Mouse (Mus musculus): ENCODE measurements at regions not wholly inside any gene's neighbourhood (a gene's known extent, or its start where the extent isn't known, plus 50 kb on each side); places are given as distances from the start of the nearest gene placed in this dataset.

DNA sequence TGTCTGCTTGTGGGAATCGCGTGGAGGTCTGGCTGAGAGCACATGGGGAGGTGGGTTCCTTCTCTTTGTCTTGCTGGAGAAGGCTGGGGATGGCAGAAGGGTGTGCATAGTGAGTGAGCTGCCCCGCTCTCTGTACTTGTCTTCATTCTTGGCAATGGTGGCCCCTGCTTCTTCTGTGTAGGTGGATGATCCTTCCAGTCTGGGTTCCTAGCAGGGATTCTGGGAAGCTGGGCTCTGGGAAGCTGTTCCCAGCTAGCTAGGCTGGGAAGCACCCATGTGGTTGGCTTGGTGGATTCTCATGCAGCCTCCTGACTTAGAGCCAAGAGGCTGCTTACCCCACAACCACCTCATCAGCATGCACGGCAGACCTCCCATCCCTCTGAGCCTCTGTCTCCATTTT lies 156.6 kb downstream of the 9530068E07Rik start:
- ATAC-seq (ENCODE audit: low FRiP score, low read depth) = no peak

DNA sequence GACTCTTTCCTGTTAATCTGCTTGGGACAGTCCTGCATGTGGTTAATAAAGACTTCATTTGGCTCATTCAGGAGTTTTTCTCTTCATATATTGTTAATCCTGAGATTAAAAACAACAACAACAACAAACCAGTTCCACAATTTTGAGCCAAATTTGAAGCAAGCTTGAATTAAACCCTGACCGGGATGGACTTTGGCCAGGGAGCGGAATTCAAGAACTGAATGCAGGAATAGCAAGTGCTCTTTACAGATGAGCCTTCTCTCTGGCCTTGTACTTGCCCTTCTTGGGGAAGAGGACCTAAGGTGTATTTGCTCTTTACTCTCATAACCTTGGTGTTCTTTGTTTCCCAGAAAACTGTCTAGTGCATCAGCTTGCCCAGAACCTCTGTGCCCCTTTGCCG lies 161.6 kb downstream of the 9530068E07Rik start:
- H3K9ac ChIP-seq = no peak overlapping the region
- no peak overlapping the region for H3K4me3 ChIP-seq
- 0 out of 2 replicates have a peak, but pooled peaks cover 5% of the 10 kb centered on the region for H3K4me1 ChIP-seq
- H3K27ac ChIP-seq = no peak overlapping the region
- H3K4me2 ChIP-seq (replicated peaks) = no peak overlapping the region
- no peaks in the 10 kb centered on the region for H3K9me3 ChIP-seq
- WGBS = 88% methylated on average over 3 of the region's 3 CpGs
- H3K36me3 ChIP-seq = no peaks in the 10 kb centered on the region
- H3K27me3 ChIP-seq = peaks cover 9% of the 10 kb centered on the region; the same call in 1 of the 2 replicates
- no peak for ATAC-seq (ENCODE audit: low FRiP score, low read depth)

More for the DNA sequence above, 156.6 kb downstream of the 9530068E07Rik start:
- H3K4me2 ChIP-seq (replicated peaks) = no peak overlapping the region
- H3K27ac ChIP-seq = no peak overlapping the region
- 90% methylated on average over 4 of the region's 4 CpGs for WGBS
- no peak overlapping the region for H3K4me3 ChIP-seq
- no peaks in the 10 kb centered on the region for H3K4me1 ChIP-seq
- H3K27me3 ChIP-seq = peaks cover 5% of the 10 kb centered on the region; the same call in 1 of the 2 replicates
- no peak overlapping the region for H3K9ac ChIP-seq
- H3K36me3 ChIP-seq = no peaks in the 10 kb centered on the region
- H3K9me3 ChIP-seq = no peaks in the 10 kb centered on the region

GRCm38 (mm10) chr11:52558782-52559181 lies 162.6 kb downstream of the 9530068E07Rik start:
- Histone ChIP-seq H3K4me2 (replicated peaks) (no peak overlapping the region), H3K27me3 (peaks cover 9% of the 10 kb centered on the region; the same call in 1 of the 2 replicates), H3K4me3 (no peak overlapping the region), H3K9me3 (no peaks in the 10 kb centered on the region), H3K4me1 (0 out of 2 replicates have a peak, but pooled peaks cover 5% of the 10 kb centered on the region), H3K9ac (no peak overlapping the region), H3K27ac (no peak overlapping the region), H3K36me3 (no peaks in the 10 kb centered on the region)
- no peak for ATAC-seq (ENCODE audit: low FRiP score, low read depth)
- 54% methylated on average over 5 of the region's 5 CpGs for WGBS

DNA sequence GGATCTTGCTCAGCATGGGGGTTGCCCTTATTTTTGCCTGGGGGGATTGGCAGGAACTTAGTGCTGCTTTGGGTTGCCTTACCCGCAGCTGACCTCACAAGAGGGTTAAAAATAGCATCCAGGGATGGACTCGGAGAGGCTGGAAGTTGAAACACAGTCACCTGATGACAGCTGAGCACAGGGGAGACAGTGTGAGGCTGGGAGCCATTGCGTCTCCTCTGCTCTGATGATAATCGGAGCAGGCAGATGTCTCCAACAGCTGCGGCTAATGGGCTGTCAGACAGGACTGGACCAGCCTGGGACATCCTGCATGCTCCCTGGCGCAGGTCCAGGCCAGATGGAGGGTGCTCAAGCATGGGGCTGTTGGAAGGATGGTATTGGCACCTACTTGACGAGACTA lies 165.1 kb downstream of the 9530068E07Rik start:
- Histone ChIP-seq H3K4me1 (peaks cover 18% of the 10 kb centered on the region), H3K4me3 (no peak overlapping the region), H3K27ac (no peak overlapping the region), H3K4me2 (replicated peaks) (no peak overlapping the region), H3K9ac (no peak overlapping the region), H3K9me3 (no peaks in the 10 kb centered on the region), H3K36me3 (no peaks in the 10 kb centered on the region), H3K27me3 (peaks cover 9% of the 10 kb centered on the region; the same call in 1 of the 2 replicates)
- ATAC-seq (ENCODE audit: low FRiP score, low read depth) = peak; percentile 36; the same call in 1 of the 2 replicates
- WGBS = 57% methylated on average over 7 of the region's 7 CpGs

DNA sequence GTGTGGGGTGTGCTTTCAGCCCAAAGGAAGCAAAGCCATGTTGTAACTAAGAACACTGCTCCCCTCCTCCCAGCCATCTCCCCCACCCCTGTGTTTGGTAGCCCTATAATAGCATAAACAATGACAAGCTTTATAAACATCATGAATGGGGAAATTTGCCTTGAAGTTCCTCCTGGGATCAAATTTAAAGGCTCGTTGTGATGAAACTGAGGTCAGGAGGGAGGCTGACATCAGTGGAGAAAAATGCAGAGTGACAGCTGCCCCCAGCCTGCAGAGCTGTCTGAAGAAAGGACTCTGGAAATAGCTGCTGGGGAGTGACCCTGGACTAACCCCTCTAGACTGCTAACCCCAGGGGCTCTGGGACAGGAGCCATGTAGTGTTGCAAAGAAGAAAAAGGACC lies 169.2 kb downstream of the 9530068E07Rik start:
- ATAC-seq (ENCODE audit: low FRiP score, low read depth) = peak; percentile 80; the same call in 1 of the 2 replicates
- H3K36me3 ChIP-seq = no peaks in the 10 kb centered on the region
- H3K4me3 ChIP-seq = no peak overlapping the region
- no peak overlapping the region for H3K27ac ChIP-seq
- WGBS = 3% methylated on average over 1 of the region's 1 CpGs
- H3K4me2 ChIP-seq (replicated peaks) = no peak overlapping the region
- peaks cover 3% of the 10 kb centered on the region for H3K27me3 ChIP-seq
- peaks cover 42% of the 10 kb centered on the region for H3K4me1 ChIP-seq
- no peak overlapping the region for H3K9ac ChIP-seq
- no peaks in the 10 kb centered on the region for H3K9me3 ChIP-seq

DNA sequence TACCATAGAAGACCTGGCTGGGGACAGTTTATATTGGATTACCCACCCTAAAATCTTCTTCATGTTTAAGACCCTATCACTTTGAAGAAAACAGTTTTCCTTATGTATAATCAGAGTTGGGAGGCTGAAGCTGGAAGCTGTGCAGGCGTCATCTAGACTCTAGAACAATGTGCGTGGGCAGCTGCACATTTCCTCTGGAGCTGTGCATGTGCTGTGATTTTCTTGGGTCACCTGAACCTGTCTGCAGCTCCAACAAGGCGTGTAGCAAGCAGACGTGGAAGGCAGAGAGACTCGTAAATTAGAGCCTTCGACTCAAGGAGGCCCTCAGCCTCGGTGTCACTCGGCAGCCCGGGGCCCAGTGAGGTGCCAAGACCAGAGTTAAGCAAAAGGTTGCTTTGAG lies 169.8 kb downstream of the 9530068E07Rik start:
- ATAC-seq (ENCODE audit: low FRiP score, low read depth) = no peak
- Histone ChIP-seq H3K4me2 (replicated peaks) (no peak overlapping the region), H3K9me3 (no peaks in the 10 kb centered on the region), H3K36me3 (no peaks in the 10 kb centered on the region), H3K27me3 (peaks cover 3% of the 10 kb centered on the region), H3K4me1 (peaks cover 47% of the 10 kb centered on the region), H3K9ac (no peak overlapping the region), H3K27ac (no peak overlapping the region), H3K4me3 (no peak overlapping the region)
- WGBS = 35% methylated on average over 9 of the region's 9 CpGs

GRCm38 (mm10) chr11:52567945-52568687 lies 171.9 kb downstream of the 9530068E07Rik start:
- Histone ChIP-seq H3K36me3 (no peaks in the 10 kb centered on the region), H3K9ac (no peak overlapping the region), H3K4me1 (peaks cover 54% of the 10 kb centered on the region), H3K27me3 (peaks cover 3% of the 10 kb centered on the region), H3K4me3 (no peak overlapping the region), H3K4me2 (replicated peaks) (no peak overlapping the region), H3K27ac (no peak overlapping the region), H3K9me3 (no peaks in the 10 kb centered on the region)
- 18% methylated on average over 13 of the region's 13 CpGs for WGBS
- ATAC-seq (ENCODE audit: low FRiP score, low read depth) = no peak

DNA sequence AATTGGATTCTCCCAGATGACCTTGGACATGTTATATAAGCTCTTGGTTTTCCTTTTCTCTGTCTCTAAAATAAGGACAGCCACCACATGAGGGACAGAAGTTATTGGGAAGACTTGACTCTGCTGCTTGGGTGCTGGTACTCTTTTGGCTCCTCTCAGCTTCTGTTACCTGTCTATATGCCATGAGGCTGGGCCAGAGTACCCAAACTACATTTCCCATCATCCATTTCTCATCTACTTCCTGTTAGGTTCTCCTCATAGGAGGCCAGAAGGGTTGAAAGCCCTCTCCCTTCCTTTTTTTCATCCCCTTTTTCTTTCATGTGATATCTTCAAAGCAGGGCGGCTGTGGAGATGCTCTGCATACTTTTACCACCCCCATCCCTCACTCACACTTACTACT lies 172.6 kb downstream of the 9530068E07Rik start:
- peaks cover 3% of the 10 kb centered on the region for H3K27me3 ChIP-seq
- no peaks in the 10 kb centered on the region for H3K36me3 ChIP-seq
- H3K9me3 ChIP-seq = no peaks in the 10 kb centered on the region
- no peak overlapping the region for H3K4me2 ChIP-seq (replicated peaks)
- H3K4me1 ChIP-seq = peaks cover 54% of the 10 kb centered on the region
- H3K9ac ChIP-seq = no peak overlapping the region
- no peak overlapping the region for H3K4me3 ChIP-seq
- H3K27ac ChIP-seq = no peak overlapping the region
- 39% methylated on average over 1 of the region's 1 CpGs for WGBS
- no peak for ATAC-seq (ENCODE audit: low FRiP score, low read depth)

DNA sequence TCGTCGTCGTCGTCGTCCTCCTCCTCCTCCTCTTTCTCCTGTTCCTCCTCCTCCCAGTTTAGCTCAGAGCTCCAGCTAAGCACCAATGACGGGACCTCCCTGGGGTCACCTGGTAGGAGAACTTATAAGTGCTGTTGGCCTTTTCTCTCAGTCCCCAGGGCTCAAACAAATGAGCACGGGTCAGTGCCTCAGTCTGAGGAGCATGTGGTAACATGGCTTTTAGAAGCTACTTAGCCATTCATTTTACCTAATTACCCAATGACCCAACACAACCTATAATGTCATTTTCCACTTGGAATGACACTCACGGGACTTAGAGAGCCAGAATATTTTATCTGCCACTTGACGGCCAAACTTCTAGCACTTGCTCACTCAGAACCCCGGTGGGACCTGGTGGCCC lies 173.5 kb downstream of the 9530068E07Rik start:
- Histone ChIP-seq H3K4me2 (replicated peaks) (no peak overlapping the region), H3K27me3 (peaks cover 3% of the 10 kb centered on the region), H3K9me3 (no peaks in the 10 kb centered on the region), H3K36me3 (no peaks in the 10 kb centered on the region), H3K9ac (no peak overlapping the region), H3K27ac (no peak overlapping the region), H3K4me3 (no peak overlapping the region), H3K4me1 (peaks cover 54% of the 10 kb centered on the region)
- ATAC-seq (ENCODE audit: low FRiP score, low read depth) = no peak
- 81% methylated on average over 10 of the region's 10 CpGs for WGBS

- H3K27me3 ChIP-seq = no peaks in the 10 kb centered on the region
- 55% methylated on average over 9 of the region's 9 CpGs for WGBS
- ATAC-seq (ENCODE audit: low FRiP score, low read depth) = no peak
- no peak overlapping the region for H3K27ac ChIP-seq
- H3K9me3 ChIP-seq = no peaks in the 10 kb centered on the region
- no peak overlapping the region for H3K4me2 ChIP-seq (replicated peaks)
- no peak overlapping the region for H3K4me3 ChIP-seq
- no peaks in the 10 kb centered on the region for H3K4me1 ChIP-seq
- no peak overlapping the region for H3K9ac ChIP-seq
- no peaks in the 10 kb centered on the region for H3K36me3 ChIP-seq
These were observed 182.2 kb downstream of the 9530068E07Rik start for GRCm38 (mm10) chr11:52578471-52578870.

GRCm38 (mm10) chr11:52579764-52580377 lies 183.6 kb downstream of the 9530068E07Rik start:
- no peaks in the 10 kb centered on the region for H3K36me3 ChIP-seq
- H3K4me1 ChIP-seq = no peaks in the 10 kb centered on the region
- 75% methylated on average over 13 of the region's 13 CpGs for WGBS
- H3K27me3 ChIP-seq = no peaks in the 10 kb centered on the region; the same call in 1 of the 2 replicates
- no peak overlapping the region for H3K4me3 ChIP-seq
- no peak overlapping the region for H3K9ac ChIP-seq
- ATAC-seq (ENCODE audit: low FRiP score, low read depth) = no peak
- H3K9me3 ChIP-seq = no peaks in the 10 kb centered on the region
- H3K4me2 ChIP-seq (replicated peaks) = no peak overlapping the region
- H3K27ac ChIP-seq = no peak overlapping the region

DNA sequence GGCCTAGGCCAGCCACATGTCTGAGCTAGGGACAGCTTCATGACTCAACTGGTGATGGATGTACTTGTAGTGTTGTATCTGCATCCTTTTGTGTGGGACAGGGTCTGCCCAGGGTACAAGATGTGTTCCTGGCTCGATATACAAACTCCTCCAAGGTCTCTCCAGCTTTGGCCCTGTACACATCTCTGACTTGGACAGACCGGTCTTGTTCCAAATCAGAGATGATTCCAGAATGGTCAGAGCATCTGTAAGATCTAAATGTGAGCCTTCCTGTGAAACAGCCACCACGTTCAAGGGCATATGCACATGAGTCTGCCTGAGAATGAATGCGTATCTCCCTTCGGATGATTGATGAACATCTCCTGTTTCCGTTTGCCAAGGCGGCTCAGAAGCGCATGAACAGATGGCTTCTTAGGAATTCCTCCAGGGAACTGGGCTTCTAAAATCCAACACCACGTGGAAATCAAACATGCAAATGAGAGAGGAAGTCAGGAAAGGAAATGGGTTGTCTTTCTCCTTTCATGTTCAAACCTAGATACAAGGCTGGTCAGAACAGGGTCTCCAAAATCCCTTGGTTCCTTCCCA lies 172.7 kb upstream of the Fstl4 start:
- H3K4me2 ChIP-seq (replicated peaks) = no peak overlapping the region
- no peaks in the 10 kb centered on the region for H3K36me3 ChIP-seq
- no peak overlapping the region for H3K27ac ChIP-seq
- H3K4me1 ChIP-seq = peaks cover 12% of the 10 kb centered on the region; the same call in 1 of the 2 replicates
- peaks cover 59% of the 10 kb centered on the region for H3K27me3 ChIP-seq
- no peak for ATAC-seq (ENCODE audit: low FRiP score, low read depth)
- H3K9me3 ChIP-seq = peaks cover 16% of the 10 kb centered on the region
- no peak overlapping the region for H3K4me3 ChIP-seq
- 73% methylated on average over 9 of the region's 9 CpGs for WGBS
- H3K9ac ChIP-seq = no peak overlapping the region

All from limb, embryonic 13.5 days (tissue).